Mouse (Mus musculus) heart, postnatal 10 days (tissue): ENCODE results near the gene Prr5l. TPM values are rescaled to one million over a fixed set of nuclear protein-coding genes. Genes with fewer than 3 reads are reported as not detected.
"Not testable (repeated sequence)": the region's sequence is repeated elsewhere in the genome, so short reads cannot be mapped to it uniquely, and the experiment has no call there.

ENCODE experiments used
- DNase-seq, 2 experiments: peaks; one replicate each; pipeline ENCODE4 v3.0.0; 2021
- intact Hi-C: fragments of 180-260 bp; cut with DNase I; formaldehyde crosslinking; loops from one replicate; pipeline ENCODE4 v1.15.1; 2025
- total RNA-seq, 2 experiments: library from RNA; stranded (reverse); gene quantifications; 2 replicates each; pipeline ENCODE4 v1.2.3; 2021

Gene Prr5l
- total RNA-seq, 2 experiments from 2014 or later = 2.6 to 4.0 TPM

GRCm38 (mm10) chr2:101783255-101783654, 99.6 kb downstream of the Prr5l start:
- DNase-seq = no peak
- intact Hi-C loops = no loop called here

- DNase-seq = no peak
Observed at GRCm38 (mm10) chr2:101781357-101781777, 101.5 kb downstream of the Prr5l start.

GRCm38 (mm10) chr2:101778080-101778479, 104.7 kb downstream of the Prr5l start:
- intact Hi-C loops = no loop called here
- no peak for DNase-seq

More at GRCm38 (mm10) chr2:101781357-101781777, 101.5 kb downstream of the Prr5l start:
- intact Hi-C loops = no loop called here

GRCm38 (mm10) chr2:101763503-101763902, 119.3 kb downstream of the Prr5l start:
- no peak for DNase-seq
- intact Hi-C loops = no loop called here

- intact Hi-C loops = no loop called here
- DNase-seq = peak; percentile 30 to 33
Observed at GRCm38 (mm10) chr2:101762955-101763386, 119.9 kb downstream of the Prr5l start.

GRCm38 (mm10) chr2:101762405-101762804, 120.4 kb downstream of the Prr5l start:
- DNase-seq = peak; percentile 56 to 58
- intact Hi-C loops = no loop called here

GRCm38 (mm10) chr2:101761898-101762297, 120.9 kb downstream of the Prr5l start:
- intact Hi-C loops = no loop called here
- no peak for DNase-seq

- no peak for DNase-seq
- intact Hi-C loops = loop anchor here (5.0 kb wide), 1 partner anchor 38 kb away; no protein-coding TSS in a partner anchor
Observed at GRCm38 (mm10) chr2:101759523-101760277, 123.1 kb downstream of the Prr5l start.

- no peak for DNase-seq
- intact Hi-C loops = loop anchor here (5.0 kb wide), 1 partner anchor 39 kb away; no protein-coding TSS in a partner anchor
Observed at GRCm38 (mm10) chr2:101757806-101758205, 125.0 kb downstream of the Prr5l start.

GRCm38 (mm10) chr2:101756069-101756753, 126.6 kb downstream of the Prr5l start:
- intact Hi-C loops = loop anchor here (5.0 kb wide), 1 partner anchor 41 kb away; no protein-coding TSS in a partner anchor
- DNase-seq = no peak

- DNase-seq = no peak
- intact Hi-C loops = loop anchor here (5.0 kb wide), 1 partner anchor 42 kb away; no protein-coding TSS in a partner anchor
Observed at GRCm38 (mm10) chr2:101754939-101755555, 127.8 kb downstream of the Prr5l start.

GRCm38 (mm10) chr2:101754428-101754827, 128.4 kb downstream of the Prr5l start:
- no peak for DNase-seq
- intact Hi-C loops = no loop called here

- intact Hi-C loops = no loop called here
Observed at GRCm38 (mm10) chr2:101752979-101753378, 129.8 kb downstream of the Prr5l start.

GRCm38 (mm10) chr2:101752402-101752801, 130.4 kb downstream of the Prr5l start:
- peak; percentile 25 to 32 for DNase-seq
- intact Hi-C loops = no loop called here

More at GRCm38 (mm10) chr2:101752979-101753378, 129.8 kb downstream of the Prr5l start:
- no peak for DNase-seq

- no peak for DNase-seq
- intact Hi-C loops = no loop called here
Observed at GRCm38 (mm10) chr2:101751236-101751922, 131.4 kb downstream of the Prr5l start.

- intact Hi-C loops = no loop called here
- DNase-seq = peak in 1 of 2 experiments; percentile 17
Observed at GRCm38 (mm10) chr2:101746537-101746936, 136.3 kb downstream of the Prr5l start.

- intact Hi-C loops, DNase-seq: not testable (repeated sequence)
Observed at GRCm38 (mm10) chr2:101745656-101746055, 137.2 kb downstream of the Prr5l start.

GRCm38 (mm10) chr2:101742072-101742860, 140.6 kb downstream of the Prr5l start:
- no peak for DNase-seq
- intact Hi-C loops = no loop called here

- intact Hi-C loops = no loop called here
Observed at GRCm38 (mm10) chr2:101741653-101742052, 141.2 kb downstream of the Prr5l start.

GRCm38 (mm10) chr2:101739914-101740313, 142.9 kb downstream of the Prr5l start:
- intact Hi-C loops = no loop called here
- DNase-seq = no peak

More at GRCm38 (mm10) chr2:101741653-101742052, 141.2 kb downstream of the Prr5l start:
- no peak for DNase-seq
